Mouse (Mus musculus) neural tube, embryonic 14.5 days (tissue): ENCODE data around the gene Tomm5. TPM values are rescaled to one million over a fixed set of nuclear protein-coding genes. Genes with fewer than 3 reads are reported as not detected.

Source experiments
- ATAC-seq: fragments of 200-750 bp; cut with Nextera tagmentation; 2 replicates; pipeline ENCODE4 v1.8.0; 2017; ENCODE audit warnings: low read depth, mild to moderate bottlenecking, moderate TSS enrichment, moderate library complexity
- H3K27ac ChIP-seq: fragments of 300-500 bp; sonication (generic); 2 replicates; pipeline ENCODE4 v1.5.1; 2014; ENCODE audit warnings: low read depth, mild to moderate bottlenecking, control low read depth, low read length, moderate library complexity, mixed read lengths
- H3K27me3 ChIP-seq: fragments of 300-500 bp; sonication (generic); 2 replicates; pipeline ENCODE4 v1.6.1; 2014; ENCODE audit warnings: low read length; ENCODE audit not compliant: control insufficient read depth, insufficient read depth
- H3K36me3 ChIP-seq: fragments of 300-500 bp; sonication (generic); 2 replicates; pipeline ENCODE4 v1.6.1; 2014; ENCODE audit warnings: low read length, mixed read lengths; ENCODE audit not compliant: control insufficient read depth, insufficient read depth
- H3K4me1 ChIP-seq: fragments of 300-500 bp; sonication (generic); 2 replicates; pipeline ENCODE4 v1.6.1; 2014; ENCODE audit warnings: low read length; ENCODE audit not compliant: control insufficient read depth, insufficient read depth
- H3K4me2 ChIP-seq: fragments of 300-500 bp; sonication (generic); 2 replicates; pipeline ENCODE4 v1.6.1; 2014; ENCODE audit warnings: mild to moderate bottlenecking, low read depth, low read length, control low read depth
- H3K4me3 ChIP-seq: fragments of 300-500 bp; sonication (generic); 2 replicates; pipeline ENCODE4 v1.5.1; 2014; ENCODE audit warnings: low read depth, low read length, control low read depth, mixed read lengths
- H3K9ac ChIP-seq: fragments of 300-500 bp; sonication (generic); replicated peaks from 2 replicates; pipeline ENCODE4 v1.6.1; 2014; ENCODE audit warnings: low read depth, mild to moderate bottlenecking, control low read depth, low read length, mixed read lengths
- H3K9me3 ChIP-seq: fragments of 300-500 bp; sonication (generic); 2 replicates; pipeline ENCODE4 v1.6.1; 2016; ENCODE audit warnings: low read length; ENCODE audit not compliant: control insufficient read depth
- WGBS: fragments of 180-500 bp; shearing (Covaris S2); extraction: QIAGEN DNeasy Blood & Tissue Kit; methylation state at CpG from one replicate; pipeline ENCODE4 v1.1.7; 2014; 5-methylcytosine and 5-hydroxymethylcytosine counted together
- polyA plus RNA-seq: library from polyadenylated mRNA; unstranded; fragments of >200 nt; fragmentation: Nextera tagmentation; extraction: Ambion mirVana; gene quantifications from 2 replicates; pipeline ENCODE4 v1.2.1, GENCODE M21; 2014

Gene Tomm5
- polyA plus RNA-seq: 161 and 166 TPM in 2 replicates

GRCm38 (mm10) chr4:45107601-45108277, at the start of gene Tomm5:
Tomm5 (minus strand) TSS chr4:45108114.
- no peak within 1 kb of the TSS for H3K27ac ChIP-seq
- H3K4me2 ChIP-seq: peak within 1 kb of the TSS; percentile 81
- H3K9ac ChIP-seq: peak within 1 kb of the TSS; percentile 72
- H3K9me3 ChIP-seq: no peaks in the 10 kb centered on the region
- H3K27me3 ChIP-seq: no peaks in the 10 kb centered on the region
- H3K4me3 ChIP-seq: peak within 1 kb of the TSS; percentile 70
- H3K4me1 ChIP-seq: peaks cover 8% of the 10 kb centered on the region
- WGBS: under 1% methylated on average over 39 of the region's 39 CpGs
- H3K36me3 ChIP-seq: peaks cover 10% of the 10 kb centered on the region; the same call in 1 of the 2 replicates
- ATAC-seq: peak; percentile 99

- H3K27ac ChIP-seq: no peak overlapping the region
- no peak overlapping the region for H3K9ac ChIP-seq
- H3K4me1 ChIP-seq: no peaks in the 10 kb centered on the region
- no peaks in the 10 kb centered on the region for H3K36me3 ChIP-seq
- ATAC-seq: no peak
- 83% methylated on average over 3 of the region's 3 CpGs for WGBS
- H3K4me3 ChIP-seq: no peak overlapping the region
- no peaks in the 10 kb centered on the region for H3K27me3 ChIP-seq
- H3K4me2 ChIP-seq: no peak overlapping the region
- no peaks in the 10 kb centered on the region for H3K9me3 ChIP-seq
Observed at GRCm38 (mm10) chr4:45156433-45156832, 48.5 kb upstream of the Tomm5 start.

- Histone ChIP-seq H3K4me3 (no peak overlapping the region), H3K4me1 (0 out of 2 replicates have a peak, but pooled peaks cover 5% of the 10 kb centered on the region), H3K9ac (no peak overlapping the region; the same call in 1 of the 2 replicates), H3K36me3 (no peaks in the 10 kb centered on the region), H3K27me3 (no peaks in the 10 kb centered on the region), H3K27ac (0 out of 2 replicates have a peak overlapping the region, but pooled peaks have one; percentile 7), H3K9me3 (no peaks in the 10 kb centered on the region), H3K4me2 (no peak overlapping the region)
- WGBS: 63% methylated on average over 8 of the region's 8 CpGs
- no peak for ATAC-seq
Observed at GRCm38 (mm10) chr4:45143005-45143404, 35.1 kb upstream of the Tomm5 start.

- 0 out of 2 replicates have a peak, but pooled peaks cover 5% of the 10 kb centered on the region for H3K4me1 ChIP-seq
- no peak overlapping the region for H3K4me3 ChIP-seq
- H3K9ac ChIP-seq: no peak overlapping the region
- no peak overlapping the region for H3K4me2 ChIP-seq
- H3K36me3 ChIP-seq: no peaks in the 10 kb centered on the region
- no peaks in the 10 kb centered on the region for H3K9me3 ChIP-seq
- ATAC-seq: peak; percentile 41; the same call in 1 of the 2 replicates
- WGBS: 51% methylated on average over 11 of the region's 11 CpGs
- H3K27ac ChIP-seq: no peak overlapping the region
- no peaks in the 10 kb centered on the region for H3K27me3 ChIP-seq
Observed at GRCm38 (mm10) chr4:45142411-45142810, 34.5 kb upstream of the Tomm5 start.

- H3K27me3 ChIP-seq: no peaks in the 10 kb centered on the region
- 78% methylated on average over 5 of the region's 5 CpGs for WGBS
- no peak overlapping the region for H3K9ac ChIP-seq
- no peaks in the 10 kb centered on the region for H3K36me3 ChIP-seq
- no peak overlapping the region for H3K4me3 ChIP-seq
- no peak overlapping the region for H3K4me2 ChIP-seq
- no peak for ATAC-seq
- 0 out of 2 replicates have a peak, but pooled peaks cover 5% of the 10 kb centered on the region for H3K4me1 ChIP-seq
- no peak overlapping the region for H3K27ac ChIP-seq
- H3K9me3 ChIP-seq: no peaks in the 10 kb centered on the region
Observed at GRCm38 (mm10) chr4:45141835-45142234, 33.9 kb upstream of the Tomm5 start.

- H3K4me2 ChIP-seq: no peak overlapping the region
- no peaks in the 10 kb centered on the region for H3K36me3 ChIP-seq
- no peak overlapping the region for H3K4me3 ChIP-seq
- H3K9ac ChIP-seq: no peak overlapping the region
- no peaks in the 10 kb centered on the region for H3K27me3 ChIP-seq
- no peak overlapping the region for H3K27ac ChIP-seq
- H3K9me3 ChIP-seq: no peaks in the 10 kb centered on the region
- 50% methylated on average over 4 of the region's 4 CpGs for WGBS
- ATAC-seq: no peak
- H3K4me1 ChIP-seq: no peaks in the 10 kb centered on the region
Observed at GRCm38 (mm10) chr4:45137636-45138035, 29.7 kb upstream of the Tomm5 start.

GRCm38 (mm10) chr4:45134471-45134870, 26.6 kb upstream of the Tomm5 start:
- no peaks in the 10 kb centered on the region for H3K36me3 ChIP-seq
- H3K4me3 ChIP-seq: no peak overlapping the region
- no peaks in the 10 kb centered on the region for H3K9me3 ChIP-seq
- no peak for ATAC-seq
- no peaks in the 10 kb centered on the region for H3K27me3 ChIP-seq
- no peaks in the 10 kb centered on the region for H3K4me1 ChIP-seq
- H3K4me2 ChIP-seq: no peak overlapping the region
- 83% methylated on average over 8 of the region's 8 CpGs for WGBS
- no peak overlapping the region for H3K27ac ChIP-seq
- H3K9ac ChIP-seq: no peak overlapping the region

GRCm38 (mm10) chr4:45131021-45131420, 23.1 kb upstream of the Tomm5 start:
- H3K4me1 ChIP-seq: no peaks in the 10 kb centered on the region
- H3K27me3 ChIP-seq: no peaks in the 10 kb centered on the region
- no peak for ATAC-seq
- H3K9ac ChIP-seq: no peak overlapping the region
- H3K4me2 ChIP-seq: no peak overlapping the region
- no peak overlapping the region for H3K27ac ChIP-seq
- 74% methylated on average over 4 of the region's 4 CpGs for WGBS
- no peak overlapping the region for H3K4me3 ChIP-seq
- H3K36me3 ChIP-seq: no peaks in the 10 kb centered on the region
- H3K9me3 ChIP-seq: no peaks in the 10 kb centered on the region

- Histone ChIP-seq H3K4me1 (no peaks in the 10 kb centered on the region), H3K9ac (no peak overlapping the region), H3K4me2 (no peak overlapping the region), H3K27ac (no peak overlapping the region), H3K36me3 (no peaks in the 10 kb centered on the region), H3K27me3 (no peaks in the 10 kb centered on the region), H3K4me3 (no peak overlapping the region), H3K9me3 (no peaks in the 10 kb centered on the region)
- no peak for ATAC-seq
- 89% methylated on average over 11 of the region's 11 CpGs for WGBS
Observed at GRCm38 (mm10) chr4:45121311-45121710, 13.4 kb upstream of the Tomm5 start.
